Mouse (Mus musculus) mature B cell (primary cell): ENCODE measurements around the gene Ccm2.

ENCODE experiments used
- in situ Hi-C: fragments of 300-500 bp; cut with MboI; formaldehyde crosslinking; loops from 2 replicates; pipeline ENCODE4 v1.14.3; 2019

Ccm2 gene

GRCm38 (mm10) chr11:6529961-6530360 lies 16.7 kb upstream of the Ccm2 start:
- in situ Hi-C loops, result no loop called here

- in situ Hi-C loops, result no loop called here
Observed at GRCm38 (mm10) chr11:6530746-6531145, 15.9 kb upstream of the Ccm2 start.

GRCm38 (mm10) chr11:6544683-6545082 lies 2.0 kb upstream of the Ccm2 start:
- in situ Hi-C loops, result no loop called here

GRCm38 (mm10) chr11:6545186-6545856 lies 1.4 kb upstream of the Ccm2 start:
- in situ Hi-C loops, result no loop called here

- in situ Hi-C loops, result no loop called here
Observed at GRCm38 (mm10) chr11:6545857-6546192, 862 bp upstream of the Ccm2 start.

GRCm38 (mm10) chr11:6547037-6547680 lies 472 bp downstream of the Ccm2 start:
- in situ Hi-C loops, result no loop called here

- in situ Hi-C loops, result no loop called here
Observed at GRCm38 (mm10) chr11:6547696-6548325, 1.1 kb downstream of the Ccm2 start.

GRCm38 (mm10) chr11:6549770-6550169 lies 3.1 kb downstream of the Ccm2 start:
- in situ Hi-C loops, result no loop called here

- in situ Hi-C loops, result no loop called here
Observed at GRCm38 (mm10) chr11:6550201-6550600, 3.5 kb downstream of the Ccm2 start.

- in situ Hi-C loops, result no loop called here
Observed at GRCm38 (mm10) chr11:6558234-6558633, 11.5 kb downstream of the Ccm2 start.

- in situ Hi-C loops, result no loop called here
Observed at GRCm38 (mm10) chr11:6559996-6560395, 13.3 kb downstream of the Ccm2 start.

- in situ Hi-C loops, result no loop called here
Observed at GRCm38 (mm10) chr11:6560655-6561360, 14.1 kb downstream of the Ccm2 start.

GRCm38 (mm10) chr11:6561474-6561873 lies 14.8 kb downstream of the Ccm2 start:
- in situ Hi-C loops, result no loop called here

GRCm38 (mm10) chr11:6562359-6562758 lies 15.7 kb downstream of the Ccm2 start:
- in situ Hi-C loops, result no loop called here

- in situ Hi-C loops, result no loop called here
Observed at GRCm38 (mm10) chr11:6563201-6563600, 16.5 kb downstream of the Ccm2 start.

GRCm38 (mm10) chr11:6566496-6566895 lies 19.8 kb downstream of the Ccm2 start:
- in situ Hi-C loops, result no loop called here

- in situ Hi-C loops, result no loop called here
Observed at GRCm38 (mm10) chr11:6567951-6568350, 21.3 kb downstream of the Ccm2 start.

- in situ Hi-C loops, result no loop called here
Observed at GRCm38 (mm10) chr11:6568584-6569409, 22.1 kb downstream of the Ccm2 start.

GRCm38 (mm10) chr11:6569410-6569777 lies 22.7 kb downstream of the Ccm2 start:
- in situ Hi-C loops, result no loop called here

GRCm38 (mm10) chr11:6576151-6576550 lies 29.5 kb downstream of the Ccm2 start:
- in situ Hi-C loops, result no loop called here

- in situ Hi-C loops, result no loop called here
Observed at GRCm38 (mm10) chr11:6579361-6579760, 32.7 kb downstream of the Ccm2 start.
